Mouse (Mus musculus) erythroblast, embryonic 14.5 days (primary cell): ENCODE results near the gene Rnf121.

Experiments used
- GATA1 ChIP-seq: IDR thresholded peaks from 2 replicates; pipeline ENCODE4 v1.6.1; 2012; ENCODE audit warnings: low read length, inconsistent platforms, mixed read lengths
- TAL1 ChIP-seq: IDR thresholded peaks from 3 replicates; pipeline ENCODE4 v1.6.1; 2012; ENCODE audit warnings: low read length, inconsistent platforms, mixed read lengths

GRCm38 (mm10) chr7:101982735-101983134, 82.5 kb downstream of the Rnf121 start:
- TF ChIP-seq TAL1 (no peak), GATA1 (no peak)
